11 mouse cellular contexts compared by ENCODE assay signal in the genomic region with DNA sequence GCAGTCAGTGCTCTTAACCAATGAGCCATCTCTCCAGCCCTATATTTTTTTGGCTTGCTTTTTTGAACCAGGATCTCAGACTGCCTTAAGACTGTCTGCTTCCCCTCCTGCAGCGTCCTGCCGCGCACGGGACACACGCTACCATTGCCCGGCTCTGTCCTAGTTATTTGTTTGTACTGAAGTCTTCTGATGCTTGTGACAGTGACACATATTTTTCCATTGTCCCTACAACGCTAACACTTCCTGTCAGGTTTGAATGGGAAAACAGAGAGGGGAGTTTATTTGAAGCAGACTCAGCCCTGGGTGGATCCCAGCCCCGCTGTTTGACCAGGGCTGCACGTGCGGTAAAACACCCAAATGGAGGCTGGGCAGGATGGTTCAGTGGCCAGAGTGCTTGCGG. TPM values are rescaled to one million over a fixed set of nuclear protein-coding genes. Genes with fewer than 3 reads are reported as not detected.
DNase-seq lines count a peak whose midpoint lies in the region; ATAC-seq and TF ChIP-seq lines count a peak whose summit lies in the region.
"Had no signal": no experiment of that assay in that cellular context is flagged by ENCODE, and none has a peak within 500 bp of the region (broad histone marks: within the 10 kb centered on the region; RNA-seq: fewer than 3 reads in every experiment).

No protein-coding gene starts in this region.

- H3K9me3 ChIP-seq in intestine, embryonic 16.5 days (ENCODE audit: control insufficient read depth, low read length), result no peaks in the 10 kb centered on the region
- no peaks in the 10 kb centered on the region for H3K9me3 ChIP-seq in intestine, embryonic 15.5 days
- H3K9me3 ChIP-seq in midbrain, embryonic 13.5 days, result no peaks in the 10 kb centered on the region
- no peaks in the 10 kb centered on the region for H3K9me3 ChIP-seq in midbrain, postnatal 0 days (ENCODE audit: low read length)
- H3K9me3 ChIP-seq: liver, embryonic 13.5 days had no signal

- WGBS in cerebellum, adult 2 months, result 89% methylated on average over 11 of the region's 11 CpGs
- 89% methylated on average over 11 of the region's 11 CpGs for WGBS in intestine, embryonic 16.5 days
- WGBS in intestine, embryonic 15.5 days, result 90% methylated on average over 11 of the region's 11 CpGs
- WGBS in midbrain, embryonic 13.5 days, result 88% methylated on average over 11 of the region's 11 CpGs
- WGBS in midbrain, postnatal 0 days, result 86% methylated on average over 11 of the region's 11 CpGs

- no peak overlapping the region for H3K4me3 ChIP-seq in cerebellum, adult 2 months (replicated peaks; ENCODE audit: insufficient read depth, low read depth, low read length)
- H3K4me3 ChIP-seq in intestine, embryonic 16.5 days (ENCODE audit: low read length), result no peak overlapping the region
- no peak overlapping the region for H3K4me3 ChIP-seq in intestine, embryonic 15.5 days (replicated peaks)
- no peak overlapping the region for H3K4me3 ChIP-seq in midbrain, embryonic 13.5 days (replicated peaks)
- no peak overlapping the region for H3K4me3 ChIP-seq in midbrain, postnatal 0 days (ENCODE audit: low read depth, low read length)
- H3K4me3 ChIP-seq: liver, embryonic 13.5 days had no signal

- DNase-seq in cerebellum, adult 2 months, result no peak
- DNase-seq in cerebellum, postnatal 14 days, result no peak
- no peak for DNase-seq in midbrain, postnatal 0 days (ENCODE audit: low spot score)
- DNase-seq in lung, postnatal 36 days, result peak; percentile 57
- DNase-seq in urinary bladder, postnatal 10 days (ENCODE audit: low spot score), result no peak
- DNase-seq: cerebellum, adult 9-10 months; liver, embryonic 13.5 days had no signal

- no peak for TF ChIP-seq POLR2A in cerebellum, adult 2 months (IDR thresholded peaks at IDR 0.05; ENCODE audit: borderline replicate concordance, insufficient read depth, low read length)

- no peak for ATAC-seq in intestine, embryonic 16.5 days
- no peak for ATAC-seq in intestine, embryonic 15.5 days
- ATAC-seq in midbrain, embryonic 13.5 days, result no peak
- ATAC-seq in midbrain, postnatal 0 days (ENCODE audit: low FRiP score), result no peak
- ATAC-seq: midbrain, embryonic 16.5 days had no signal

- TF ChIP-seq CTCF in cerebellum, adult 2 months (IDR thresholded peaks at IDR 0.05; ENCODE audit: borderline replicate concordance, insufficient read depth, low read depth, low read length), result no peak
- TF ChIP-seq CTCF in midbrain, postnatal 0 days (IDR thresholded peaks at IDR 0.05), result no peak

- no peak overlapping the region for H3K4me2 ChIP-seq in intestine, embryonic 16.5 days (ENCODE audit: low read depth, low read length)
- H3K4me2 ChIP-seq in intestine, embryonic 15.5 days (replicated peaks), result no peak overlapping the region
- H3K4me2 ChIP-seq in midbrain, embryonic 13.5 days (replicated peaks), result no peak overlapping the region
- no peak overlapping the region for H3K4me2 ChIP-seq in midbrain, postnatal 0 days (ENCODE audit: low read depth, low read length, poor library complexity, severe bottlenecking)
- H3K4me2 ChIP-seq: liver, embryonic 13.5 days had no signal

- peaks cover 2% of the 10 kb centered on the region; the same call in 1 of the 2 replicates for H3K36me3 ChIP-seq in intestine, embryonic 16.5 days (ENCODE audit: control insufficient read depth, insufficient read depth, low read length)
- H3K36me3 ChIP-seq in intestine, embryonic 15.5 days, result 0 out of 2 replicates have a peak, but pooled peaks cover 6% of the 10 kb centered on the region
- H3K36me3 ChIP-seq in midbrain, embryonic 13.5 days, result peaks cover 51% of the 10 kb centered on the region
- peaks cover 32% of the 10 kb centered on the region for H3K36me3 ChIP-seq in midbrain, postnatal 0 days (ENCODE audit: insufficient read depth, low read length)
- H3K36me3 ChIP-seq: liver, embryonic 13.5 days had no signal

- no peak overlapping the region for H3K9ac ChIP-seq in intestine, embryonic 16.5 days (ENCODE audit: low read depth, low read length)
- H3K9ac ChIP-seq in intestine, embryonic 15.5 days, result no peak overlapping the region
- H3K9ac ChIP-seq in midbrain, embryonic 13.5 days (replicated peaks), result no peak overlapping the region
- H3K9ac ChIP-seq in midbrain, postnatal 0 days (replicated peaks; ENCODE audit: low read length, poor library complexity, severe bottlenecking), result no peak overlapping the region
- H3K9ac ChIP-seq: liver, embryonic 13.5 days had no signal

- peaks cover 40% of the 10 kb centered on the region for H3K4me1 ChIP-seq in cerebellum, adult 2 months (ENCODE audit: control insufficient read depth, insufficient read depth, low read length)
- peaks cover 16% of the 10 kb centered on the region for H3K4me1 ChIP-seq in intestine, embryonic 16.5 days (ENCODE audit: control insufficient read depth, insufficient read depth, low read length)
- peaks cover 33% of the 10 kb centered on the region for H3K4me1 ChIP-seq in intestine, embryonic 15.5 days (replicated peaks)
- peaks cover 44% of the 10 kb centered on the region for H3K4me1 ChIP-seq in midbrain, embryonic 13.5 days (replicated peaks)
- no peaks in the 10 kb centered on the region; the same call in 1 of the 2 replicates for H3K4me1 ChIP-seq in midbrain, postnatal 0 days (ENCODE audit: insufficient read depth, low read length)

- no peaks in the 10 kb centered on the region for H3K27me3 ChIP-seq in cerebellum, adult 2 months (ENCODE audit: control insufficient read depth, insufficient read depth, low read length)
- H3K27me3 ChIP-seq in intestine, embryonic 16.5 days (replicated peaks; ENCODE audit: control insufficient read depth, insufficient read depth, low read length), result no peaks in the 10 kb centered on the region
- H3K27me3 ChIP-seq in intestine, embryonic 15.5 days (replicated peaks), result no peaks in the 10 kb centered on the region
- no peaks in the 10 kb centered on the region for H3K27me3 ChIP-seq in midbrain, embryonic 13.5 days
- H3K27me3 ChIP-seq in midbrain, postnatal 0 days (ENCODE audit: insufficient read depth, low read length), result no peaks in the 10 kb centered on the region
- H3K27me3 ChIP-seq: liver, embryonic 13.5 days had no signal

- H3K27ac ChIP-seq in cerebellum, adult 2 months (ENCODE audit: insufficient read depth, low read length), result 0 out of 2 replicates have a peak overlapping the region, but pooled peaks have one; percentile 63
- peak overlapping the region; percentile 7; the same call in 1 of the 2 replicates for H3K27ac ChIP-seq in intestine, embryonic 16.5 days (ENCODE audit: low read length)
- H3K27ac ChIP-seq in intestine, embryonic 15.5 days, result no peak overlapping the region
- H3K27ac ChIP-seq in midbrain, embryonic 13.5 days, result 0 out of 2 replicates have a peak overlapping the region, but pooled peaks have one; percentile 70
- no peak overlapping the region for H3K27ac ChIP-seq in midbrain, postnatal 0 days (ENCODE audit: low read depth, low read length)
- H3K27ac ChIP-seq: liver, embryonic 13.5 days had no signal

RNA-seq across cellular contexts. Expression of gene Misp, which starts 12.1 kb away (rescaled TPM):
- polyA plus RNA-seq in cerebellum, adult 2 months (2012; rRNA removed), result 0.29 and 0.41 TPM in 2 replicates
- 204 and 210 TPM in 2 replicates for polyA plus RNA-seq in intestine, embryonic 16.5 days (2015; fragmentation: Nextera tagmentation; extraction: Ambion mirVana)
- polyA plus RNA-seq in intestine, embryonic 15.5 days (2015; fragmentation: Nextera tagmentation; extraction: Ambion mirVana), result 141 and 154 TPM in 2 replicates
- 0.36 and 0.85 TPM in 2 replicates for polyA plus RNA-seq in midbrain, embryonic 13.5 days (2015; fragmentation: Nextera tagmentation; extraction: Ambion mirVana)
- total RNA-seq in midbrain, postnatal 0 days (2014; rRNA removed), result 0.24 TPM in 1 of 2 replicates, not detected in the other
- 0.18 and 0.27 TPM in 2 replicates for polyA plus RNA-seq in midbrain, postnatal 0 days (2015; fragmentation: Nextera tagmentation; extraction: Ambion mirVana)

RNA-seq across cellular contexts. Expression of gene Palm, which starts 15.4 kb away (rescaled TPM):
- 140 and 143 TPM in 2 replicates for polyA plus RNA-seq in cerebellum, adult 2 months (2012; rRNA removed)
- polyA plus RNA-seq in intestine, embryonic 16.5 days (2015; fragmentation: Nextera tagmentation; extraction: Ambion mirVana), result 44.1 and 44.8 TPM in 2 replicates
- polyA plus RNA-seq in intestine, embryonic 15.5 days (2015; fragmentation: Nextera tagmentation; extraction: Ambion mirVana), result 48.1 and 48.5 TPM in 2 replicates
- polyA plus RNA-seq in midbrain, embryonic 13.5 days (2015; fragmentation: Nextera tagmentation; extraction: Ambion mirVana), result 246 and 261 TPM in 2 replicates
- total RNA-seq in midbrain, postnatal 0 days (2014; rRNA removed), result 161 and 165 TPM in 2 replicates
- polyA plus RNA-seq in midbrain, postnatal 0 days (2015; fragmentation: Nextera tagmentation; extraction: Ambion mirVana), result 302 and 308 TPM in 2 replicates

RNA-seq across cellular contexts. Expression of gene Prss57, which starts 18.0 kb away (rescaled TPM):
- polyA plus RNA-seq in cerebellum, adult 2 months (2012; rRNA removed), result 0.16 and 0.19 TPM in 2 replicates
- polyA plus RNA-seq in intestine, embryonic 16.5 days (2015; fragmentation: Nextera tagmentation; extraction: Ambion mirVana), result 0.07 and 0.11 TPM in 2 replicates
- polyA plus RNA-seq in intestine, embryonic 15.5 days (2015; fragmentation: Nextera tagmentation; extraction: Ambion mirVana), result 0.09 TPM in 1 of 2 replicates, not detected in the other
- polyA plus RNA-seq in midbrain, embryonic 13.5 days (2015; fragmentation: Nextera tagmentation; extraction: Ambion mirVana), result not detected in 2 replicates
- 1.1 TPM in 1 of 2 replicates, not detected in the other for total RNA-seq in midbrain, postnatal 0 days (2014; rRNA removed)
- polyA plus RNA-seq in midbrain, postnatal 0 days (2015; fragmentation: Nextera tagmentation; extraction: Ambion mirVana), result 0.09 and 0.25 TPM in 2 replicates

RNA-seq across cellular contexts. Expression of gene Fstl3, which starts 31.7 kb away (rescaled TPM):
- polyA plus RNA-seq in cerebellum, adult 2 months (2012; rRNA removed), result 2.2 and 2.5 TPM in 2 replicates
- polyA plus RNA-seq in intestine, embryonic 16.5 days (2015; fragmentation: Nextera tagmentation; extraction: Ambion mirVana), result 15.1 and 16.6 TPM in 2 replicates
- 14.0 and 16.1 TPM in 2 replicates for polyA plus RNA-seq in intestine, embryonic 15.5 days (2015; fragmentation: Nextera tagmentation; extraction: Ambion mirVana)
- polyA plus RNA-seq in midbrain, embryonic 13.5 days (2015; fragmentation: Nextera tagmentation; extraction: Ambion mirVana), result 0.63 and 1.1 TPM in 2 replicates
- total RNA-seq in midbrain, postnatal 0 days (2014; rRNA removed), result 3.3 and 3.4 TPM in 2 replicates
- 3.0 and 3.9 TPM in 2 replicates for polyA plus RNA-seq in midbrain, postnatal 0 days (2015; fragmentation: Nextera tagmentation; extraction: Ambion mirVana)

RNA-seq across cellular contexts. Expression of gene Rnf126, which starts 42.0 kb away (rescaled TPM):
- polyA plus RNA-seq in cerebellum, adult 2 months (2012; rRNA removed), result 126 and 127 TPM in 2 replicates
- polyA plus RNA-seq in intestine, embryonic 16.5 days (2015; fragmentation: Nextera tagmentation; extraction: Ambion mirVana), result 39.7 and 56.6 TPM in 2 replicates
- polyA plus RNA-seq in intestine, embryonic 15.5 days (2015; fragmentation: Nextera tagmentation; extraction: Ambion mirVana), result 89.8 and 91.6 TPM in 2 replicates
- 71.5 and 82.3 TPM in 2 replicates for polyA plus RNA-seq in midbrain, embryonic 13.5 days (2015; fragmentation: Nextera tagmentation; extraction: Ambion mirVana)
- 79.6 and 107 TPM in 2 replicates for total RNA-seq in midbrain, postnatal 0 days (2014; rRNA removed)
- polyA plus RNA-seq in midbrain, postnatal 0 days (2015; fragmentation: Nextera tagmentation; extraction: Ambion mirVana), result 121 and 134 TPM in 2 replicates

Comparison
In these comparisons a context has a peak if more than half of its experiments do, and no peak if none do; other contexts are left out.
1. H3K27ac ChIP-seq: peak in cerebellum, adult 2 months (single experiment), intestine, embryonic 16.5 days (single experiment) and midbrain, embryonic 13.5 days (single experiment); none in intestine, embryonic 15.5 days (single experiment) and midbrain, postnatal 0 days (single experiment).
2. RNA of gene Misp, which starts 12.1 kb away (polyA plus RNA-seq): 204 to 210 TPM in intestine, embryonic 16.5 days and 141 to 154 TPM in intestine, embryonic 15.5 days; 0.36 to 0.85 TPM in midbrain, embryonic 13.5 days, 0.29 to 0.41 TPM in cerebellum, adult 2 months and 0.18 to 0.27 TPM in midbrain, postnatal 0 days; every median in the first group is over 10 times any median in the second.